Mouse (Mus musculus): ENCODE data around the gene Spire2.

GRCm38 (mm10) chr8:123374239-123374578, 41.7 kb downstream of the Spire2 start:
- TF ChIP-seq CTCF (IDR thresholded peaks at IDR 0.05; ENCODE audit: borderline replicate concordance, insufficient read depth, low read length) (no peak), POLR2A (IDR thresholded peaks at IDR 0.05; ENCODE audit: low read depth, low read length) (peak; percentile 80)
